Mouse (Mus musculus): Measurements from ENCODE around the gene Bricd5.

- TF ChIP-seq GABPA (IDR thresholded peaks at IDR 0.05; ENCODE audit: insufficient replicate concordance, low read depth, low read length): no peak
- no peak for TF ChIP-seq TCF12 (IDR thresholded peaks at IDR 0.05; ENCODE audit: low read depth, low read length)
- TF ChIP-seq E2F4 (IDR thresholded peaks at IDR 0.05; ENCODE audit: insufficient replicate concordance, low read depth, low read length): no peak
- TF ChIP-seq POLR2A (IDR thresholded peaks at IDR 0.05; ENCODE audit: low read depth, low read length): no peak
- no peak for TF ChIP-seq CTCF (conservative IDR thresholded peaks at IDR 0.05 in 1 of 2, IDR thresholded peaks at IDR 0.05 in 1 of 2; ENCODE audit: low read depth in 2 of 2, low read length in 2 of 2)
- TF ChIP-seq TBP (conservative IDR thresholded peaks at IDR 0.05; ENCODE audit: low read depth, low read length): no peak
- TF ChIP-seq ZKSCAN1 (IDR thresholded peaks at IDR 0.05; ENCODE audit: borderline replicate concordance, low read depth, low read length): no peak
- no peak for TF ChIP-seq POLR2AphosphoS2 (IDR thresholded peaks at IDR 0.05; ENCODE audit: low read depth, low read length)
Measured at GRCm38 (mm10) chr17:24476022-24476776, 2.5 kb downstream of the Bricd5 start.
